Mouse (Mus musculus): ENCODE data around the gene Fbxo6.

DNA sequence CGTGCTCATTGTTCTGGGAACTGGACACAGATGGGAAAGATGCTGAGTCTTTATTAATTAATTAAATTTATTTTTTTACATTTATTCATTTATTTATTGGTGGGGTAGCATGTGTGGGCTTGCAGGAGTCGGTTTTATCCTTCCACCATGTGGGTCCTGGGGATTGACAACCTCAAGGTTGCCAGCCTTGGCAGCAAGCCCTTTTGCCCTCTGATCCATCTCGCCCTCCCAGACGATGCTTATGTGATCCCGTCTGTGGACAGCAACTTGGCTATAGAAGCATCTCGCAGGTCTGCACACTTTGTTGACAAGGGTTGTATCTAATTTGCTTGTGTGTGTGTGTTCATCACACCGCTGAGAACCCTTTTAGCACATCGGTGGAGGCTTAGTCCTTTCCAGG lies 14.4 kb downstream of the Fbxo6 start:
- no peak for TF ChIP-seq TCF12 (IDR thresholded peaks at IDR 0.05; ENCODE audit: insufficient read depth, poor library complexity, severe bottlenecking)
- TF ChIP-seq POLR2A (IDR thresholded peaks at IDR 0.05; ENCODE audit: insufficient read length, low read depth), result no peak
- TF ChIP-seq E2F4 (IDR thresholded peaks at IDR 0.05; ENCODE audit: insufficient read depth), result no peak
- no peak for TF ChIP-seq SRF (IDR thresholded peaks at IDR 0.05; ENCODE audit: control insufficient read depth, insufficient read length, low read depth)
- no peak for TF ChIP-seq POLR2AphosphoS2 (IDR thresholded peaks at IDR 0.05; ENCODE audit: insufficient read length, low read depth)
- no peak for TF ChIP-seq MAX (IDR thresholded peaks at IDR 0.05; ENCODE audit: low read depth)
- no peak for TF ChIP-seq TCF3 (IDR thresholded peaks at IDR 0.05; ENCODE audit: insufficient read length, low read depth)
- TF ChIP-seq REST (IDR thresholded peaks at IDR 0.05; ENCODE audit: insufficient read depth, insufficient read length), result no peak
- no peak for TF ChIP-seq USF1 (IDR thresholded peaks at IDR 0.05; ENCODE audit: low read depth)

Measured in myocyte (in vitro differentiated cells).